Mouse (Mus musculus): Measurements from ENCODE around the gene Pla2g1b. TPM values are rescaled to one million over a fixed set of nuclear protein-coding genes. Genes with fewer than 3 reads are reported as not detected.
A peak's percentile ranks its signal among the peaks of the same experiment; 100 is the strongest.

The Pla2g1b gene
- total RNA-seq, 4 experiments from 2014 or later: not detected

- no peak for DNase-seq (ENCODE audit: low spot score in 2 of 2)
Observed at GRCm38 (mm10) chr5:115444130-115444529, 21.9 kb upstream of the Pla2g1b start.

- DNase-seq (ENCODE audit: low spot score in 2 of 2): no peak
Observed at GRCm38 (mm10) chr5:115447108-115447507, 19.0 kb upstream of the Pla2g1b start.

DNA sequence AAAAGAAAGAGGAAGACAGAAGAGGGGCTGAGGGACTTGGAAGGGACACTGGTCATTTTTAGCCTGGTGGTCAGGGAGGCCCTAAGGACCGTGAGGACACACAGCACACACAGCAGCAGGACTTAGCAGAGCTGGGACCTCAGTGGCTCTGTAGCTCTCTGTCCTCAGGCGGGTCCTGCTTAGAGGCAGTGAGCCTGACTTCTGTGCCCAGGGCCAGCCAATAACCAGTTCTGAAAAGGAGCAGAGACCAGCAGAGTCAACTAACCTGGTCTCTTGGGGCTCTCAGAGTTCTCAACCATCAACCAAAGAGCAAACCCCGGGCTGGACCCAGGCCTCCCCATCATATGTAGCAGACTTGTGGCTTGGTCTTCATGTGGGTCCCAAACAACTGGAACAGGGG lies 16.8 kb upstream of the Pla2g1b start:
- no peak for DNase-seq (ENCODE audit: low spot score in 2 of 2)

GRCm38 (mm10) chr5:115450410-115451317 lies 15.4 kb upstream of the Pla2g1b start:
- DNase-seq (ENCODE audit: low spot score in 2 of 2): no peak

DNA sequence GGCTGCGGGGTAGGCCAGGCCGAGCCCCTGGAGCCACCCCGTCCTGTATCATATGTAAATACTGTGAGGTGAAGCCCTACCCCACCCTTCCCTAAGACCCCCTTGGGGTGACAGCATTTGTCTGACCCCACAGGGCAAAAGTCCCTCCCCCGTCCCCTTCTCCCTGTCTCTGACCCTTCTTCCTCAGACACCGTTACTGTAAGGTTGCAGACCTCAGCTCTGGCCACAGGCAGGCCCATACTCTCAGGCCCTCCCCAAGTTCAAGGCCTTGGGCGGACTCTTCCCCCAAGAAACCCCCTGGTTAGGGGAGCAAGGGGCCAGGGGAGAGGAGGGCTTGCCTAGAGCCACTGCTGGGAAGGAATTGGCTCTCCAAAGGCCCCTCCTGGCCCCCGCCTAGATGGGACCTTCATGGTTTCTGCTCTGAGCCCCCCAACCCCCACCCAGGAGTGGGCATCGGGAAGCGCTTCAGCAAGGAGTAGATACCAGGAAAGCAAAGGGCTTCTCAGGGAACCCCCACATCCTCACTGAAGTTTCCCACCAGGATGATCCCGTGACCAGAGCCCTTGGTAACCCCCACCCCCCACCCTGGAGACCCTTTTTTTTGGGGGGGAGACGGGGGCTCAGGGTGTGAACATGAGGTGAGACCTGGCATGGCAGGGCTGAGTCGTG lies 11.5 kb upstream of the Pla2g1b start:
- DNase-seq (ENCODE audit: low spot score in 2 of 2): no peak

DNA sequence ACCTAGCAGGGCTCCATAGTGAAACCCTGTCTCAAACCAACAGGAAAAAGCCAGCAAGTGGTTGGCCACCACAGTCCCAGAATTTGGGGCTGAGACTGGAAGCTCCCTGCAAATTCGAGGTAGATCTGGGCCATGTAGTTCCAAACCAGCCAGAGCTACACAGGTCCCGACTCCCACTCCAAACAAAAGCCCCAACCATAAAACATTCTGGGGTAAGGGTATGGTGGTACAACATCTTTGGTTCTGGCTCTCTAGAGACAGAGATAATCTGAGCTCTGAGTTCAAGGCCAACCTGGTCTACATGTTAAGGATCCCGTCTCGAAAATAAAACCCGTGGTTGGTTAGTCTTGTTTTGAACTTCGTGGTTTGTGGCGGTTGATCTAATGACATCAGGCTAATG lies 10.2 kb upstream of the Pla2g1b start:
- no peak for DNase-seq (ENCODE audit: low spot score in 2 of 2)

DNA sequence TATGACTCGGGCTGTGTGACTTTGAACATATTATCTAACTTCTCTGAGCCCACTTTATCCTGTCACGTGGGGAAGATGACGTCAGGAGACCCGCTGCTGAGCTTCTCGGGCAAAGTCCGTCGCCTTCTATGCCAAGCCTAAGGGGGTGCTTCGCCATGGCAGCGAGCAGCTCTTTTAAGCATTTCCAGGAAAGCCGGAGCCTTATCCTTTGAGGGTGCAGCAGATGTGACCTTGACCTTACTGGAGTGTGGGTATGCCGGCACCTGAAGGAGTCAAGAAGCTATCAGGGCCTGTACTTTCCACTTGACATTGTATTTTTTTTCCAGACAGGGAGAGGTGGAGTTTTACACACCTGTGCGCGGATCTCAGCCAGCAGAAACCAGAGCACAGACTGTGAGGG lies 7.1 kb upstream of the Pla2g1b start:
- DNase-seq (ENCODE audit: low spot score in 2 of 2): no peak

GRCm38 (mm10) chr5:115464408-115465115 lies 1.5 kb upstream of the Pla2g1b start:
- DNase-seq (ENCODE audit: low spot score in 2 of 2): no peak

DNA sequence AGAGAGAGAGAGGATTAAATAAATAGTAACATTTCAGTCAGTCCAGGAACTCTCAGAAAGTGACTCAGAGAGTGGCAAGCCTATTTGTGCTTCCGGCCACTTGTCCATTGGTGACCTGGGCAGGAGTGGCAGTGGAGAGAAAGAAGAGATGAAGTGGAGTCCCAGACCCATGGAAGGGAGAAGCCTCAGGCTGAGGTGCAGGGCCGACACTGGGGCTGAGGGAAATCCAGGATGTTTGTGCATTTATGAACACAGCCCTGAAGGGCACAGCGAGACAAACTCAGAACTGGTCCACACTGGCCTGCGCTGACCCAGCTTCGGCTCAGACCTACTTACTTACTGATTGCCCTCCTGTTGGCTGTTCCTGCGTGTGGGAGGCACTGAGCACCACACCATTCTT lies 3.7 kb downstream of the Pla2g1b start:
- no peak for DNase-seq (ENCODE audit: low spot score in 2 of 2)

DNA sequence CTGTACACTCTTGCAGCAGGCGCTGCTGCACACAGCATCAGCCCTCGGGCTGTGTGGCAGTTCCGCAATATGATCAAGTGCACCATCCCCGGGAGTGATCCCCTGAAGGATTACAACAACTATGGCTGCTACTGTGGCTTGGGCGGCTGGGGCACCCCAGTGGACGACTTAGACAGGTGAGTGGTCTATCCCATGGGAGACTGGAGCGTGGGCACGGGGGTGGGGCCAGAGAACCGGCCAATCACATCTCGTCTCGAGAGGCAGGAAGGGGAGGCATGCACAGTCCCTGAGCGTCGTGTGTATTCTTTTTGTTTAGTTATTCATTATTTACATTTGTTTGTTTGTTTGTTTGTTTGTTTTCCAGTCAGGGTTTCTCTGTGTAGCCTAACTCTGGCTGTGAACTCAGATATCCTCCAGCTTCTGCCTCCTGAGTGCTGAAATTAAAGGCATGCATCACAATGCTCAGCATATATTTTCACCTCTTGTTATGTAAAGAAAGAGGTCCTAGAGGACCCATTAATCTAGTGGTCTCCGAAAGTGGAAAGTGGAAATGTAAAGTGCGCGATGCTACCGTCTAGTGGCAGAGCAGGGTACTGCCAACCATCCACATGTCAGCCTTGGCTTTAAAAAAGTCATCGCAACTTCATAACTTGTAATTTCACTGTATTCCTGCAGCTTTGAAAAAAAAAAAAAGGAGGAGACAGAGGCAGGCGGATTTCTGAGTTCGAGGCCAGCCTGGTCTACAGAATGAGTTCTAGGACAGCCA lies 4.9 kb downstream of the Pla2g1b start:
- peak in 1 of 2 experiments; percentile 42 for DNase-seq (ENCODE audit: low spot score in 2 of 2)

- no peak for DNase-seq (ENCODE audit: low spot score in 2 of 2)
Observed at GRCm38 (mm10) chr5:115473191-115473590, 7.1 kb downstream of the Pla2g1b start.

DNA sequence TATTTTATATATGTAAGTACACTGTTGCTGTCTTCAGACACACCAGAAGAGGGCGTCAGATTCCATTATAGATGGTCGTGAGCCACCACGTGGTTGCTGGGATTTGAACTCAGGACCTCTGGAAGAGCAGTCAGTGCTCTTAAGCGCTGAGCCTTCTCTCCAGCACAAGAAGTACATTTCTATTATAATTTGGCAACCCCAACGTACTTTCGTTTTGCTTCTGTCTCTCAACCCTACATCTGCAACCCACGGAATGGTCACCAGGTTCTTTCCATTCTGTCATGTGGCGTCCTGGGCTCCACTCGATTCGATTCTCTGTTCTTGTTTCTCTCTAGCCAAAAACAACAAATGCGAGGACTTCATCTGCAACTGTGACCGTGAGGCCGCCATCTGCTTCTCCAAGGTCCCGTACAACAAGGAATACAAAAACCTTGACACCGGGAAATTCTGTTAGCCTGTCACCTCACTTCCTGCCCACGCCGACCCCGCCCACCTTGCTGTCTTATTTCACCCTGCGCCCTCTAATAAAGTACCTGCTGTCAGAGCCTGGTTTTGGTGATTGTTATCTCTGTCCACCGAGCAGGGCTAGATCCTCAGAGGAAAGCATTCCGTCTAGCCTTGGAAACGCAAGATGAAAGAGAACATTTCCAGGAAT lies 8.2 kb downstream of the Pla2g1b start:
- no peak for DNase-seq (ENCODE audit: low spot score in 2 of 2)

DNA sequence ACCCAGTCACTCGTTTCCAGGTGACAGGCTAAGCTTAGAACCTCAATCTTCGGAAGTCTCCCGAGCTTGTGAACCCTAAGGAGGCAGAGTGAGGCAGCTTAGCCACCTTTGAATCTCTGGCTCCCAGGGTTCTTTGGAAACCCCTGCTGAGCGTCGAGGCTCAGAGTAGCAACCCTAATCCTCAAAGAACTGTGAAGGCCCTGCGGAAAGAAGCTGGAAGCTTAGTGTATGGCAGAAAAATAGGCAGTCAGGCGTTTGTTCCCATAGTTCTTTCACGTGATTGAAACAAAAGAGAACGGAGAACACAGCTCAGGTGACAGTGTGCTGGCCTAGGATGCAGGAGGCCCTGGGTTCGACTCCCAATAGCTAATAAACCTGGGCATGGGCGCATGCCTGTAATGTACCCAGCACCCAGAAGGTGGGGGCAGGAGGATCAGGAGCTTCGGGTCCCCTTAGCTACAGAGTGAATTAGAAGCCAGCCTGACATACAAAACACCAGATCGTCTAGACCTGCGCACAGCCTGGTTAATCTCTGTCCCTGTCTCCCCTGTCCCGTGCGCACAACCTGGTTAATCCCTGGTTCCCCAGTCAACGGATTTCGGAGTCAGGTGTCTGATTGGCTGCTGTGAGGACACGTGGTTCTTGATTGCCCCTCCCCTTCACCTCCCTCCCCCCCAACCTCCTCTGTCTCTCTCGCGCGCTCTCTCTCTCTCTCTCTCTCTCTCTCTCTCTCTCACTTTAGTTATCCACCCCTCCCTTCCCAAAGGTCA lies 9.5 kb downstream of the Pla2g1b start:
- DNase-seq (ENCODE audit: low spot score in 2 of 2): no peak

DNA sequence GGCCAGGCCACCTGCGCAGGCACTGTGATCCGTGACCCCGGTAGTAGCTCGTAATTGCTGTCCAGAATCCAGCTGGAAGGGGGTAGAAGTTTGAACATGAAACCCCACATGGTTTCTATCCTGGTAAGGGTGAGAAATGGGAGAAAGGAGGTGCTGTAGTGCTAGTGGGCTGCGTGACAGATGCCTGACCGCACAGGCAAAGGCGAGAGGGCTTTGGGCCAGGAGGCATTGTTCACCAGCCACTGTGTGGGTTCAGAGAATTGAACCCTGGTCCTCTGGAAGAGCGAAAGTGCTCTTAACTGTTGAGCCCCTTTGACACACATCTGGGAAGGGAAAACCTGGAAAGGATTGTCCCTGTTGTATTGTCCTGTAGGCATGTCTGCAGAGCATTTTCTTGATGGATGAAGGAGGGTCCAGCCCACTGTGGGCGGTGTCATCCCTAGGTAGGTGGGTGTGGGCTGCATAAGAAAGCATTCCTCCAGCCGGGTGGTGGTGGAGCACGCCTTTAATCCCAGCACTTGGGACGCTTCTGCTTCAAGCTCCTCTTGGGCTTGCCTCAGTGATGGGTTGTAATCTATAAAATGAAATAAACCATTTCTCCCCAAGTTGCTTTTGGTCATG lies 10.2 kb downstream of the Pla2g1b start:
- no peak for DNase-seq (ENCODE audit: low spot score in 2 of 2)

- no peak for DNase-seq (ENCODE audit: low spot score in 2 of 2)
Observed at GRCm38 (mm10) chr5:115479561-115479960, 13.5 kb downstream of the Pla2g1b start.

- no peak for DNase-seq (ENCODE audit: low spot score in 2 of 2)
Observed at GRCm38 (mm10) chr5:115480101-115480500, 14.0 kb downstream of the Pla2g1b start.

GRCm38 (mm10) chr5:115482390-115483265 lies 16.6 kb downstream of the Pla2g1b start:
- no peak for DNase-seq (ENCODE audit: low spot score in 2 of 2)

GRCm38 (mm10) chr5:115483385-115483784 lies 17.3 kb downstream of the Pla2g1b start:
- no peak for DNase-seq (ENCODE audit: low spot score in 2 of 2)

Measured in left cerebral cortex, adult 8-10 months (tissue).